Mouse (Mus musculus) C2C12 (cell line): Measurements from ENCODE around the gene Acsl1.

Experiments
- CTCF ChIP-seq: IDR thresholded peaks from one replicate; pipeline ENCODE4 v1.5.1; 2011; ENCODE audit not compliant: control insufficient read depth, insufficient read depth, insufficient read length
- FOSL1 ChIP-seq: IDR thresholded peaks from one replicate; pipeline ENCODE4 v1.8.0; 2011; ENCODE audit warnings: mild to moderate bottlenecking, low read length; ENCODE audit not compliant: poor library complexity, insufficient read depth, severe bottlenecking
- MAX ChIP-seq: IDR thresholded peaks from one replicate; pipeline ENCODE4 v1.6.1; 2011; ENCODE audit warnings: mild to moderate bottlenecking, control low read depth
- MYOD1 ChIP-seq: IDR thresholded peaks from one replicate; pipeline ENCODE4 v1.6.1; 2011; ENCODE audit warnings: low read depth; ENCODE audit not compliant: control insufficient read depth, insufficient read length
- MYOG ChIP-seq: IDR thresholded peaks from one replicate; pipeline ENCODE4 v1.6.1; 2011; ENCODE audit not compliant: control insufficient read depth, insufficient read length; ENCODE audit errors: extremely low read depth
- USF1 ChIP-seq: IDR thresholded peaks from one replicate; pipeline ENCODE4 v1.6.1; 2011; ENCODE audit warnings: low read depth, mild to moderate bottlenecking, control low read depth, moderate library complexity

GRCm38 (mm10) chr8:46551029-46551428 lies 80.2 kb downstream of the Acsl1 start:
- TF ChIP-seq CTCF (no peak), MYOG (no peak), FOSL1 (no peak), USF1 (no peak), MYOD1 (no peak), MAX (no peak)
